Mouse (Mus musculus) adrenal gland, adult 10 weeks (tissue): ENCODE results near the gene Tmem200c. TPM values are rescaled to one million over a fixed set of nuclear protein-coding genes. Genes with fewer than 3 reads are reported as not detected.

Experiments used
- polyA plus RNA-seq: library from polyadenylated mRNA; stranded (reverse); fragments of 350-450 nt; fragmentation: Illumina TruSeq; extraction: RNeasy Lipid Tissue Mini Kit (QIAGEN cat#74804); gene quantifications from one replicate; pipeline ENCODE4 v1.2.3, GENCODE M21; 2014; ENCODE audit warnings: low read depth, low replicate concordance

Gene Tmem200c
- polyA plus RNA-seq, result not detected

GRCm38 (mm10) chr17:68826323-68826722 lies at the start of gene Tmem200c:
TSS of gene Tmem200c (plus strand) at chr17:68826623.

Other genes with a start within 250 kb of the Tmem200c start
- 29.1 TPM for gene Epb41l3, start 249.1 kb downstream of the Tmem200c start, polyA plus RNA-seq